Comparison of ENCODE assay signal across 8 mouse cellular contexts in the genomic region with DNA sequence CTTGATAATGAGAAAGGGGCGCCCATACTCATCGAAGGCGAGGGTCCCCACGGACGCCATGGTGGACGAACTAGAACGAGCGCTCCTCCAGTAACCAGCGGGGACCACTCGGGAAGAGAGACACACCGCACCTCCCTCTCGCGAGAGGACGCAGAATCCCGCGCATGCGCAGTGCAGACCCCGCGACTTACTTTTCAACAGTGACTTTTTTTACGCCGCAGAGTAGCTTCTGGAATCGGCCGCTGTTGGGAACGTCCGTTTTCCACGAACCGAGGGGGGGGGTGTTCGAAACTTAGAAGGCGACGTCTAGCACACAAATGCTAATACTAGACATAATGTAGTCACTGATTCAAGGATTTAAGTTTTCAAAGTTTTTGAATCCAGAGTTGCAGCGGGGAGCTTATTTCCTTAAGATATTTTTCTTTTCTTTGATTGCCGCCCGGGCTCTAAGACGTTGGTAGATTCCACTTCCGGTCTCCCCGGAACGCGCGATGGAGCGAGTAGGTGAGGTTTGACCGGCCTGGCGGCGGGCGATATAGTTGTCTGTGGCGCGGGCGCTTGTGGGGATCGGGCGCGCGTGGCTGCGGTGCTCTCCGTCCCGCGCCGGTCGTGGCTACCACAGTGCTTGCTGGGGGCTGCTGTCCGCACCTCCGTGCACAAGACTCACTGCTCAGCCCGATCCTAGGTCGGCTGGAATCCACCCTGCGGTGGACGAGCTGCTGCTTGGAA. TPM values are rescaled to one million over a fixed set of nuclear protein-coding genes. Genes with fewer than 3 reads are reported as not detected.
DNase-seq lines count a peak whose midpoint lies in the region; ATAC-seq lines count a peak whose summit lies in the region.

Cct5 (minus strand) TSS at position 159 of the 729 bp plus-strand sequence.
Fam173b (plus strand) TSS at position 207 of the 729 bp plus-strand sequence.

- WGBS in hindbrain, embryonic 16.5 days = under 1% methylated on average over 63 of the region's 63 CpGs
- WGBS in macrophage (ENCODE audit: missing documents) = under 1% methylated on average over 57 of the region's 63 CpGs

- peak within 1 kb of the TSS; percentile 78 for H3K4me2 ChIP-seq in hindbrain, embryonic 16.5 days (ENCODE audit: low read length)

- peak within 1 kb of the TSS; percentile 96 for H3K9ac ChIP-seq in hindbrain, embryonic 16.5 days (ENCODE audit: low read depth, low read length)

- peak; percentile 93 for DNase-seq in WW6 (ENCODE audit: low read depth, low spot score)
- DNase-seq in cerebellum, postnatal 4 days (ENCODE audit: low spot score in 2 of 2) = peak; percentile 99
- DNase-seq in gastrocnemius, adult 18-20 months (ENCODE audit: low spot score) = peak; percentile 99
- peak; percentile 96 to 98 for DNase-seq in left cerebral cortex, adult 18-20 months (ENCODE audit: low spot score in 2 of 2)
- peak; percentile 96 for DNase-seq in right cerebral cortex, adult 18-20 months
- peak; percentile 98 for DNase-seq in urinary bladder, postnatal 10 days (ENCODE audit: low spot score)

- no peaks in the 10 kb centered on the region for H3K27me3 ChIP-seq in hindbrain, embryonic 16.5 days (replicated peaks; ENCODE audit: control insufficient read depth, insufficient read depth, low read length)

- H3K9me3 ChIP-seq in hindbrain, embryonic 16.5 days (ENCODE audit: control insufficient read depth, low read length) = no peaks in the 10 kb centered on the region

- H3K79me2 ChIP-seq in macrophage (ENCODE audit: inconsistent target) = peaks cover 61% of the 10 kb centered on the region

- H3K27ac ChIP-seq in hindbrain, embryonic 16.5 days (ENCODE audit: low read depth, low read length) = peak within 1 kb of the TSS; percentile 96
- H3K27ac ChIP-seq in macrophage = peak within 1 kb of the TSS; percentile 89

- H3K4me3 ChIP-seq in hindbrain, embryonic 16.5 days (ENCODE audit: low read length) = peak within 1 kb of the TSS; percentile 58
- peak within 1 kb of the TSS; percentile 76 for H3K4me3 ChIP-seq in macrophage (ENCODE audit: inconsistent target)

- H3K36me3 ChIP-seq in hindbrain, embryonic 16.5 days (ENCODE audit: control insufficient read depth, insufficient read depth, low read length) = no peaks in the 10 kb centered on the region
- no peaks in the 10 kb centered on the region for H3K36me3 ChIP-seq in macrophage (ENCODE audit: inconsistent target)

- ATAC-seq in hindbrain, embryonic 16.5 days = peak; percentile 89

- peaks cover 19% of the 10 kb centered on the region for H3K4me1 ChIP-seq in hindbrain, embryonic 16.5 days (ENCODE audit: control insufficient read depth, insufficient read depth, low read depth, low read length)

RNA-seq across cellular contexts. Expression of gene Cct5, which starts in this region (rescaled TPM):
- 100 to 1,000 TPM; 112 to 113 TPM for total RNA-seq in gastrocnemius, adult 18-20 months (2021)
- 484 and 486 TPM in 2 replicates for polyA plus RNA-seq in hindbrain, embryonic 16.5 days (2015; fragmentation: Nextera tagmentation; extraction: Ambion mirVana)
- total RNA-seq in left cerebral cortex, adult 18-20 months (2021) = 100 to 1,000 TPM; 193 to 201 TPM
- 10 to 100 TPM; 15.6 to 85.8 (median 53.9) TPM for total RNA-seq in macrophage (2018; cell fraction: chromatin; rRNA removed)
- 100 to 1,000 TPM; 104 to 142 (median 119) TPM for total RNA-seq in macrophage (2018; cell fraction: cytosol; rRNA removed)
- total RNA-seq in macrophage (2018; cell fraction: nucleus; rRNA removed) = 10 to 100 TPM; 26.9 to 97.7 (median 54.1) TPM
- 133 to 228 TPM (median 154 TPM) in 3 replicates for polyA plus RNA-seq in macrophage (2018)

RNA-seq across cellular contexts. Expression of gene Fam173b, which starts in this region (rescaled TPM):
- total RNA-seq in gastrocnemius, adult 18-20 months (2021) = 10 to 100 TPM; 11.5 to 11.6 TPM
- polyA plus RNA-seq in hindbrain, embryonic 16.5 days (2015; fragmentation: Nextera tagmentation; extraction: Ambion mirVana) = 11.0 TPM in 2 replicates
- 10 to 100 TPM; 11.2 to 11.3 TPM for total RNA-seq in left cerebral cortex, adult 18-20 months (2021)
- total RNA-seq in macrophage (2018; cell fraction: chromatin; rRNA removed) = 10 to 100 TPM in 21 of 26 experiments, 1 to 10 TPM in 5; 4.3 to 48.6 (median 23.2) TPM
- total RNA-seq in macrophage (2018; cell fraction: cytosol; rRNA removed) = 10 to 100 TPM in 23 of 26 experiments, 1 to 10 TPM in 3; 7.6 to 14.6 (median 11.7) TPM
- 10 to 100 TPM in 22 of 26 experiments, 1 to 10 TPM in 4; 3.6 to 36.2 (median 21.9) TPM for total RNA-seq in macrophage (2018; cell fraction: nucleus; rRNA removed)
- 6.3 to 13.8 TPM (median 10.5 TPM) in 3 replicates for polyA plus RNA-seq in macrophage (2018)

Comparison
In these comparisons a context has a peak if more than half of its experiments do, and no peak if none do; other contexts are left out.
1. Peak in every context shown above with its lines: DNase-seq, ATAC-seq, H3K4me3 ChIP-seq and H3K27ac ChIP-seq.